In the genomic region with DNA sequence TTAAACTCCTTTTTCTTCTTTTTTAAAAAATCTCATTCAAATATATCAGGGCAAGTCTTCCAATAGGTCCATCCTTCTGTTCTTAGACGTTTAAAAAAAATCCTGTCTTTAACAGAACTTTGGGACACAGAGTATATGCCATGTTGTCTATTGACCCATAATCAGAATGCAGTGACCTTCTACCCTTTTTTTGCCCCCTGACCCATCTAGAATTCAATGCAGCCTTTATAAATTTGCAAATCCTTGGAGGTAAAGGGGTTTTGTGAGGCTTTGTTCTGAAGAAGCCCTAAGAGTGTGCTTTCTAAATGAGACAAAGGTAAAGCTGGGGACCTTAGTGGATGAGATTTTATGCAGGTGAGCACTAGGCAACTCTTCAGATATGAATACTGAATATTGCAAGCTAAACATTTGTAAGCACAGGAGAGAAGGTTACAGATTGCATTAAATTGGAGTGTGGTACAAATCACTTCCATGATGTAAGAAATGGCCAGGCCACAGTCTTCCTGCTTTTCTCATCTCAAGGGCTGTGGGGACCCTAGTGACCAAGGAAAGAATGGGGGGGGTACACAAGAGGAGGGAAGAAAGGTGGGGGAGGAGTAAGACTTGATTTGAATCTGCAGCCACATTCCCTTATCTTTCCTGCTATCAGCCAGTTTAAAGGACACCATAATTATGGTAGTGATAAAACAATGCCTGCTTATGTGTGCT, we compare ENCODE assay signal across 16 mouse cellular contexts. TPM values are rescaled to one million over a fixed set of nuclear protein-coding genes. Genes with fewer than 3 reads are reported as not detected.
DNase-seq lines count a peak whose midpoint lies in the region; ATAC-seq and TF ChIP-seq lines count a peak whose summit lies in the region.
"Had no signal": no experiment of that assay in that cellular context is flagged by ENCODE, and none has a peak within 500 bp of the region (broad histone marks: within the 10 kb centered on the region; RNA-seq: fewer than 3 reads in every experiment).

No protein-coding gene starts in this region.

- H3K27ac ChIP-seq in heart, postnatal 0 days (ENCODE audit: low read depth): no peak overlapping the region
- H3K27ac ChIP-seq in stomach, embryonic 15.5 days: peak overlapping the region; percentile 6; the same call in 1 of the 2 replicates
- no peak overlapping the region for H3K27ac ChIP-seq in stomach, postnatal 0 days (replicated peaks)
- H3K27ac ChIP-seq in forebrain, embryonic 14.5 days (ENCODE audit: low read depth, low read length): peak overlapping the region; percentile 61; the same call in 1 of the 2 replicates
- H3K27ac ChIP-seq: liver, embryonic 14.5 days had no signal

- no peak for TF ChIP-seq CTCF in heart, postnatal 0 days (IDR thresholded peaks at IDR 0.05; ENCODE audit: low read depth)
- TF ChIP-seq CTCF in stomach, postnatal 0 days (IDR thresholded peaks at IDR 0.05; ENCODE audit: low read depth): no peak

- no peaks in the 10 kb centered on the region for H3K27me3 ChIP-seq in heart, postnatal 0 days (ENCODE audit: control insufficient read depth, insufficient read depth, low read length)
- H3K27me3 ChIP-seq in stomach, embryonic 15.5 days (replicated peaks): no peaks in the 10 kb centered on the region
- H3K27me3 ChIP-seq in stomach, postnatal 0 days (ENCODE audit: control insufficient read depth, insufficient read depth, low read length): no peaks in the 10 kb centered on the region
- no peaks in the 10 kb centered on the region for H3K27me3 ChIP-seq in forebrain, embryonic 14.5 days (replicated peaks; ENCODE audit: control insufficient read depth, insufficient read depth, low read length)

- 83% methylated on average over 1 of the region's 1 CpGs for WGBS in heart, postnatal 0 days
- WGBS in stomach, embryonic 15.5 days: 63% methylated on average over 1 of the region's 1 CpGs
- WGBS in stomach, postnatal 0 days: 78% methylated on average over 1 of the region's 1 CpGs
- WGBS in forebrain, embryonic 14.5 days: 4% methylated on average over 1 of the region's 1 CpGs

- no peak for TF ChIP-seq EP300 in heart, postnatal 0 days (IDR thresholded peaks at IDR 0.05; ENCODE audit: low read depth)
- no peak for TF ChIP-seq EP300 in stomach, postnatal 0 days (optimal IDR thresholded peaks at IDR 0.05)

- no peak overlapping the region for H3K4me2 ChIP-seq in heart, postnatal 0 days (ENCODE audit: low read depth, low read length)
- H3K4me2 ChIP-seq in stomach, embryonic 15.5 days: no peak overlapping the region
- no peak overlapping the region for H3K4me2 ChIP-seq in stomach, postnatal 0 days (replicated peaks; ENCODE audit: low read depth)
- H3K4me2 ChIP-seq in forebrain, embryonic 14.5 days (ENCODE audit: low read length): peak overlapping the region; percentile 98; the same call in 1 of the 2 replicates

- intact Hi-C loops in heart, postnatal 14 days (cut with DNase I): no loop called here

- no peak for ATAC-seq in heart, postnatal 0 days (ENCODE audit: insufficient read depth, low read depth)
- ATAC-seq in stomach, embryonic 15.5 days (ENCODE audit: insufficient read depth, low FRiP score, low read depth): no peak
- ATAC-seq in stomach, postnatal 0 days (ENCODE audit: low FRiP score, low TSS enrichment): no peak
- ATAC-seq in forebrain, embryonic 14.5 days: no peak
- ATAC-seq: CD4-positive, CD25-positive, alpha-beta regulatory T cell, adult 4 months had no signal

- no peaks in the 10 kb centered on the region for H3K36me3 ChIP-seq in heart, postnatal 0 days (replicated peaks; ENCODE audit: control insufficient read depth, insufficient read depth, low read length)
- no peaks in the 10 kb centered on the region for H3K36me3 ChIP-seq in stomach, embryonic 15.5 days
- H3K36me3 ChIP-seq in stomach, postnatal 0 days (ENCODE audit: control insufficient read depth, insufficient read depth, low read length): no peaks in the 10 kb centered on the region
- no peaks in the 10 kb centered on the region for H3K36me3 ChIP-seq in forebrain, embryonic 14.5 days (ENCODE audit: control insufficient read depth, insufficient read depth, low read length)

- peaks cover 25% of the 10 kb centered on the region for H3K4me1 ChIP-seq in heart, postnatal 0 days (ENCODE audit: control insufficient read depth, insufficient read depth)
- H3K4me1 ChIP-seq in stomach, embryonic 15.5 days: peaks cover 9% of the 10 kb centered on the region; the same call in 1 of the 2 replicates
- 0 out of 2 replicates have a peak, but pooled peaks cover 3% of the 10 kb centered on the region for H3K4me1 ChIP-seq in stomach, postnatal 0 days (replicated peaks; ENCODE audit: control insufficient read depth, insufficient read depth)
- peaks cover 29% of the 10 kb centered on the region for H3K4me1 ChIP-seq in forebrain, embryonic 14.5 days (ENCODE audit: control insufficient read depth, insufficient read depth, low read length)

- no peak overlapping the region for H3K9ac ChIP-seq in heart, postnatal 0 days (replicated peaks; ENCODE audit: low read depth, low read length)
- H3K9ac ChIP-seq in stomach, embryonic 15.5 days: no peak overlapping the region
- no peak overlapping the region for H3K9ac ChIP-seq in stomach, postnatal 0 days (ENCODE audit: low read length)
- peak overlapping the region; percentile 40; the same call in 1 of the 2 replicates for H3K9ac ChIP-seq in forebrain, embryonic 14.5 days (ENCODE audit: low read length)
- H3K9ac ChIP-seq: liver, embryonic 14.5 days had no signal

- peak; percentile 4 for DNase-seq in heart, postnatal 0 days (ENCODE audit: low spot score)
- no peak for DNase-seq in heart, postnatal 14 days
- no peak for DNase-seq in stomach, postnatal 0 days (ENCODE audit: low spot score)
- DNase-seq in forebrain, embryonic 14.5 days (ENCODE audit: low spot score): peak; percentile 28
- DNase-seq in adrenal gland, postnatal 25 days: no peak
- DNase-seq in cerebellum, postnatal 14 days: no peak
- no peak for DNase-seq in gastrocnemius, postnatal 25 days

- no peak overlapping the region for H3K4me3 ChIP-seq in heart, postnatal 0 days (ENCODE audit: low read depth, low read length)
- H3K4me3 ChIP-seq in stomach, embryonic 15.5 days (replicated peaks): no peak overlapping the region
- no peak overlapping the region for H3K4me3 ChIP-seq in stomach, postnatal 0 days (ENCODE audit: low read depth, low read length)
- no peak overlapping the region for H3K4me3 ChIP-seq in forebrain, embryonic 14.5 days (ENCODE audit: low read depth, low read length)

- H3K9me3 ChIP-seq in heart, postnatal 0 days (replicated peaks; ENCODE audit: control insufficient read depth, low read length): no peaks in the 10 kb centered on the region
- no peaks in the 10 kb centered on the region for H3K9me3 ChIP-seq in stomach, embryonic 15.5 days
- H3K9me3 ChIP-seq in stomach, postnatal 0 days (ENCODE audit: control insufficient read depth, low read length): no peaks in the 10 kb centered on the region
- H3K9me3 ChIP-seq in forebrain, embryonic 14.5 days (replicated peaks; ENCODE audit: control insufficient read depth, low read length): no peaks in the 10 kb centered on the region

RNA-seq across cellular contexts. Expression of a gene that starts 1.6 kb away (rescaled TPM):
- 14.8 and 25.6 TPM in 2 replicates for total RNA-seq in heart, postnatal 0 days (2014; rRNA removed; ENCODE audit: low replicate concordance)
- polyA plus RNA-seq in heart, postnatal 0 days (2015; fragmentation: Nextera tagmentation; extraction: Ambion mirVana): 22.1 and 24.8 TPM in 2 replicates
- 10 to 100 TPM; 41.6 to 42.5 TPM for total RNA-seq in heart, postnatal 14 days (2021)
- 52.2 and 59.1 TPM in 2 replicates for polyA plus RNA-seq in stomach, embryonic 15.5 days (2015; fragmentation: Nextera tagmentation; extraction: Ambion mirVana)
- 25.9 and 27.4 TPM in 2 replicates for polyA plus RNA-seq in stomach, postnatal 0 days (2015; fragmentation: Nextera tagmentation; extraction: Ambion mirVana)
- 38.7 and 43.5 TPM in 2 replicates for polyA plus RNA-seq in forebrain, embryonic 14.5 days (2014; fragmentation: Nextera tagmentation; extraction: Ambion mirVana)
- 59.0 and 68.1 TPM in 2 replicates for total RNA-seq in adrenal gland, postnatal 25 days (2021)
- total RNA-seq in gastrocnemius, postnatal 25 days (2021): 10 to 100 TPM; 15.1 to 18.5 TPM

RNA-seq across cellular contexts. Expression of a gene that starts 4.5 kb away (rescaled TPM):
- 4.4 and 7.1 TPM in 2 replicates for total RNA-seq in heart, postnatal 0 days (2014; rRNA removed; ENCODE audit: low replicate concordance)
- 2.2 and 2.4 TPM in 2 replicates for polyA plus RNA-seq in heart, postnatal 0 days (2015; fragmentation: Nextera tagmentation; extraction: Ambion mirVana)
- 1 to 10 TPM; 3.3 to 4.8 TPM for total RNA-seq in heart, postnatal 14 days (2021)
- polyA plus RNA-seq in stomach, embryonic 15.5 days (2015; fragmentation: Nextera tagmentation; extraction: Ambion mirVana): 4.0 TPM in 2 replicates
- 1.5 and 1.9 TPM in 2 replicates for polyA plus RNA-seq in stomach, postnatal 0 days (2015; fragmentation: Nextera tagmentation; extraction: Ambion mirVana)
- 10.8 and 13.2 TPM in 2 replicates for polyA plus RNA-seq in forebrain, embryonic 14.5 days (2014; fragmentation: Nextera tagmentation; extraction: Ambion mirVana)
- total RNA-seq in adrenal gland, postnatal 25 days (2021): 4.2 and 5.4 TPM in 2 replicates
- under 1 TPM; 0.32 to 0.54 TPM for total RNA-seq in gastrocnemius, postnatal 25 days (2021)
- total RNA-seq: common myeloid progenitor, adult 5-6 weeks had no signal

RNA-seq across cellular contexts. Expression of a gene that starts 15.9 kb away (rescaled TPM):
- 3.5 and 7.8 TPM in 2 replicates for total RNA-seq in heart, postnatal 0 days (2014; rRNA removed; ENCODE audit: low replicate concordance)
- 6.9 and 8.4 TPM in 2 replicates for polyA plus RNA-seq in heart, postnatal 0 days (2015; fragmentation: Nextera tagmentation; extraction: Ambion mirVana)
- total RNA-seq in heart, postnatal 14 days (2021): 1 to 10 TPM; 3.1 to 4.0 TPM
- 11.3 and 12.7 TPM in 2 replicates for polyA plus RNA-seq in stomach, embryonic 15.5 days (2015; fragmentation: Nextera tagmentation; extraction: Ambion mirVana)
- polyA plus RNA-seq in stomach, postnatal 0 days (2015; fragmentation: Nextera tagmentation; extraction: Ambion mirVana): 7.5 and 9.4 TPM in 2 replicates
- 9.9 and 11.7 TPM in 2 replicates for polyA plus RNA-seq in forebrain, embryonic 14.5 days (2014; fragmentation: Nextera tagmentation; extraction: Ambion mirVana)
- 2.1 and 3.7 TPM in 2 replicates for total RNA-seq in adrenal gland, postnatal 25 days (2021)
- total RNA-seq in gastrocnemius, postnatal 25 days (2021): 1 to 10 TPM in 1 of 2 experiments, under 1 TPM in 1; 0.20 to 1.6 TPM

RNA-seq across cellular contexts. Expression of a gene that starts 56.6 kb away (rescaled TPM):
- total RNA-seq in heart, postnatal 0 days (2014; rRNA removed; ENCODE audit: low replicate concordance): not detected in 2 replicates
- polyA plus RNA-seq in heart, postnatal 0 days (2015; fragmentation: Nextera tagmentation; extraction: Ambion mirVana): not detected in 2 replicates
- total RNA-seq in heart, postnatal 14 days (2021): not detected
- not detected in 2 replicates for polyA plus RNA-seq in stomach, embryonic 15.5 days (2015; fragmentation: Nextera tagmentation; extraction: Ambion mirVana)
- polyA plus RNA-seq in stomach, postnatal 0 days (2015; fragmentation: Nextera tagmentation; extraction: Ambion mirVana): not detected in 2 replicates
- polyA plus RNA-seq in forebrain, embryonic 14.5 days (2014; fragmentation: Nextera tagmentation; extraction: Ambion mirVana): not detected in 2 replicates
- total RNA-seq in adrenal gland, postnatal 25 days (2021): not detected in 2 replicates
- total RNA-seq in gastrocnemius, postnatal 25 days (2021): not detected
- total RNA-seq: common myeloid progenitor, adult 5-6 weeks; heart, adult 8-10 months; layer of hippocampus, adult 8-10 months; left cerebral cortex, postnatal 36 days had no signal
- polyA plus RNA-seq: CD4-positive, CD25-positive, alpha-beta regulatory T cell, adult 4 months; frontal cortex, adult 2 months; liver, embryonic 14.5 days; urinary bladder, adult 2 months had no signal

Comparison
In these comparisons a context has a peak if more than half of its experiments do, and no peak if none do; other contexts are left out.
1. DNase-seq: peak in heart, postnatal 0 days (single experiment) and forebrain, embryonic 14.5 days (single experiment); none in heart, postnatal 14 days (0 of 2), stomach, postnatal 0 days (single experiment), adrenal gland, postnatal 25 days (single experiment), cerebellum, postnatal 14 days (0 of 2) and gastrocnemius, postnatal 25 days (single experiment).
2. H3K27ac ChIP-seq: peak in stomach, embryonic 15.5 days (single experiment) and forebrain, embryonic 14.5 days (single experiment); none in heart, postnatal 0 days (single experiment) and stomach, postnatal 0 days (single experiment).